Mouse (Mus musculus): ENCODE measurements at regions not wholly inside any gene's neighbourhood (a gene's known extent, or its start where the extent isn't known, plus 50 kb on each side); places are given as distances from the start of the nearest gene placed in this dataset.

- DNase-seq, result no peak
Observed at GRCm38 (mm10) chr17:59429189-59429588, 416.0 kb upstream of the Nudt12 start.

- no peak for DNase-seq
Observed at GRCm38 (mm10) chr17:59421489-59421888, 408.3 kb upstream of the Nudt12 start.

GRCm38 (mm10) chr17:59409315-59409714 is 396.1 kb upstream of the Nudt12 start:
- DNase-seq, result no peak

- DNase-seq, result no peak
Observed at GRCm38 (mm10) chr17:59404525-59404924, 391.4 kb upstream of the Nudt12 start.

GRCm38 (mm10) chr17:59397404-59397803 is 384.2 kb upstream of the Nudt12 start:
- no peak for DNase-seq

GRCm38 (mm10) chr17:59383107-59383438 is 369.9 kb upstream of the Nudt12 start:
- DNase-seq, result no peak

- DNase-seq, result no peak
Observed at GRCm38 (mm10) chr17:59382225-59383106, 369.3 kb upstream of the Nudt12 start.

GRCm38 (mm10) chr17:59373505-59374106 is 360.4 kb upstream of the Nudt12 start:
- DNase-seq, result no peak

GRCm38 (mm10) chr17:59369624-59370541 is 356.7 kb upstream of the Nudt12 start:
- no peak for DNase-seq

GRCm38 (mm10) chr17:59365340-59365739 is 352.2 kb upstream of the Nudt12 start:
- no peak for DNase-seq

GRCm38 (mm10) chr17:59362110-59362509 is 348.9 kb upstream of the Nudt12 start:
- no peak for DNase-seq

- DNase-seq, result no peak
Observed at GRCm38 (mm10) chr17:59361119-59361518, 347.9 kb upstream of the Nudt12 start.

GRCm38 (mm10) chr17:59359503-59359902 is 346.3 kb upstream of the Nudt12 start:
- DNase-seq, result no peak

GRCm38 (mm10) chr17:59345526-59345925 is 332.4 kb upstream of the Nudt12 start:
- no peak for DNase-seq

GRCm38 (mm10) chr17:59297939-59298338 is 284.8 kb upstream of the Nudt12 start:
- DNase-seq, result no peak

GRCm38 (mm10) chr17:59281364-59281763 is 268.2 kb upstream of the Nudt12 start:
- peak; percentile 4 for DNase-seq

- DNase-seq, result no peak
Observed at GRCm38 (mm10) chr17:59279811-59280210, 266.6 kb upstream of the Nudt12 start.

- DNase-seq, result no peak
Observed at GRCm38 (mm10) chr17:59269613-59270012, 256.4 kb upstream of the Nudt12 start.

GRCm38 (mm10) chr17:59249000-59249399 is 235.8 kb upstream of the Nudt12 start:
- no peak for DNase-seq

- DNase-seq, result no peak
Observed at GRCm38 (mm10) chr17:59232251-59232650, 219.1 kb upstream of the Nudt12 start.

Data from heart, postnatal 4 days (tissue).